Mouse (Mus musculus) brown adipose tissue, adult 24 weeks (tissue): ENCODE measurements around the gene Gm28308. TPM values are rescaled to one million over a fixed set of nuclear protein-coding genes. Genes with fewer than 3 reads are reported as not detected.

Experiments used
- H3K27ac ChIP-seq: fragments of 200-500 bp; replicated peaks from 2 replicates; pipeline ENCODE4 v1.5.1; 2012; ENCODE audit warnings: low read depth, mild to moderate bottlenecking, low read length
- H3K4me1 ChIP-seq: fragments of 200-500 bp; 2 replicates; pipeline ENCODE4 v1.6.1; 2012; ENCODE audit warnings: low read length, mixed read lengths; ENCODE audit not compliant: control insufficient read depth, insufficient read depth, insufficient read length
- H3K4me3 ChIP-seq: fragments of 200-500 bp; 2 replicates; pipeline ENCODE4 v1.5.1; 2012; ENCODE audit warnings: low read depth, mild to moderate bottlenecking, low read length, moderate library complexity; ENCODE audit not compliant: insufficient read depth
- polyA plus RNA-seq: library from polyadenylated mRNA; stranded (reverse); fragments of >200 nt; gene quantifications from 2 replicates; pipeline ENCODE4 v1.2.4, GENCODE M21; 2012; ENCODE audit not compliant: missing spikeins, insufficient read depth, insufficient read length

The Gm28308 gene
- polyA plus RNA-seq, 1 experiment: not detected

- Histone ChIP-seq H3K4me3 (no peak overlapping the region), H3K4me1 (no peaks in the 10 kb centered on the region), H3K27ac (no peak overlapping the region)
These were observed 60.6 kb downstream of the Gm28308 start for GRCm38 (mm10) chr6:52152226-52153193.

GRCm38 (mm10) chr6:52151571-52151970 lies 61.6 kb downstream of the Gm28308 start:
- no peak overlapping the region for H3K4me3 ChIP-seq
- H3K4me1 ChIP-seq: no peaks in the 10 kb centered on the region
- no peak overlapping the region for H3K27ac ChIP-seq

- Histone ChIP-seq H3K4me3 (no peak overlapping the region), H3K4me1 (no peaks in the 10 kb centered on the region)
These were observed 62.7 kb downstream of the Gm28308 start for GRCm38 (mm10) chr6:52150401-52150966.

GRCm38 (mm10) chr6:52139115-52139514 lies 74.0 kb downstream of the Gm28308 start:
- H3K4me1 ChIP-seq: no peaks in the 10 kb centered on the region
- H3K27ac ChIP-seq: no peak overlapping the region
- H3K4me3 ChIP-seq: no peak overlapping the region

More at GRCm38 (mm10) chr6:52150401-52150966, 62.7 kb downstream of the Gm28308 start:
- H3K27ac ChIP-seq: no peak overlapping the region

GRCm38 (mm10) chr6:52138576-52138975 lies 74.6 kb downstream of the Gm28308 start:
- Histone ChIP-seq H3K4me3 (no peak overlapping the region), H3K4me1 (no peaks in the 10 kb centered on the region), H3K27ac (no peak overlapping the region)

- Histone ChIP-seq H3K4me3 (no peak overlapping the region), H3K27ac (no peak overlapping the region), H3K4me1 (no peaks in the 10 kb centered on the region)
These were observed 75.2 kb downstream of the Gm28308 start for GRCm38 (mm10) chr6:52137841-52138535.

GRCm38 (mm10) chr6:52123673-52124072 lies 89.5 kb downstream of the Gm28308 start:
- no peak overlapping the region for H3K27ac ChIP-seq
- no peak overlapping the region for H3K4me3 ChIP-seq
- H3K4me1 ChIP-seq: no peaks in the 10 kb centered on the region

- H3K4me3 ChIP-seq: no peak overlapping the region
- no peaks in the 10 kb centered on the region for H3K4me1 ChIP-seq
- no peak overlapping the region for H3K27ac ChIP-seq
These were observed 92.0 kb downstream of the Gm28308 start for GRCm38 (mm10) chr6:52121173-52121572.

- H3K4me3 ChIP-seq: no peak overlapping the region
- no peak overlapping the region for H3K27ac ChIP-seq
- peaks cover 2% of the 10 kb centered on the region; the same call in 1 of the 2 replicates for H3K4me1 ChIP-seq
These were observed 94.1 kb downstream of the Gm28308 start for GRCm38 (mm10) chr6:52118903-52119635.

- no peak overlapping the region for H3K4me3 ChIP-seq
- peaks cover 2% of the 10 kb centered on the region; the same call in 1 of the 2 replicates for H3K4me1 ChIP-seq
- no peak overlapping the region for H3K27ac ChIP-seq
These were observed 97.2 kb downstream of the Gm28308 start for GRCm38 (mm10) chr6:52115899-52116298.

Other genes starting within 250 kb of the Gm28308 start
- 55.2 and 82.3 TPM in 2 replicates for gene Skap2, start 200.8 kb downstream of the Gm28308 start, polyA plus RNA-seq
- gene Hoxa1, start 55.0 kb downstream of the Gm28308 start, polyA plus RNA-seq: 0.50 and 0.99 TPM in 2 replicates
- gene Hoxa2, start 48.5 kb downstream of the Gm28308 start, polyA plus RNA-seq: 2.9 TPM in 1 of 2 replicates, not detected in the other
- gene 5730596B20Rik, start 35.8 kb downstream of the Gm28308 start, polyA plus RNA-seq: not detected in 2 replicates
- gene Hoxa4, start 21.6 kb downstream of the Gm28308 start, polyA plus RNA-seq: 14.0 and 26.4 TPM in 2 replicates
- gene Hoxa5, start 8.8 kb downstream of the Gm28308 start, polyA plus RNA-seq: 35.9 and 39.4 TPM in 2 replicates
- gene Hoxa6, start 4.6 kb downstream of the Gm28308 start, polyA plus RNA-seq: not detected in 2 replicates
- gene Hoxa3, start within 50 bp of the Gm28308 start, polyA plus RNA-seq: 4.7 and 5.4 TPM in 2 replicates
- 11.4 and 11.5 TPM in 2 replicates for gene Hoxa7, start 8.5 kb upstream of the Gm28308 start, polyA plus RNA-seq
- 1.7 TPM in 1 of 2 replicates, not detected in the other for gene Hoxa9, start 17.8 kb upstream of the Gm28308 start, polyA plus RNA-seq
- not detected in 2 replicates for gene Hoxa10, start 27.5 kb upstream of the Gm28308 start, polyA plus RNA-seq
- gene Hoxa11, start 32.5 kb upstream of the Gm28308 start, polyA plus RNA-seq: not detected in 2 replicates
- not detected in 2 replicates for gene Hoxa13, start 47.5 kb upstream of the Gm28308 start, polyA plus RNA-seq
- gene Evx1, start 100.2 kb upstream of the Gm28308 start, polyA plus RNA-seq: not detected in 2 replicates